Mouse (Mus musculus) liver, embryonic 14.5 days (tissue): Measurements from ENCODE around the gene Syne3. TPM values are rescaled to one million over a fixed set of nuclear protein-coding genes. Genes with fewer than 3 reads are reported as not detected.

Experiments used
- ATAC-seq: fragments of 200-750 bp; cut with Nextera tagmentation; 2 replicates; pipeline ENCODE4 v1.8.0; 2017; ENCODE audit warnings: moderate number of reproducible peaks, mild to moderate bottlenecking, moderate library complexity; ENCODE audit not compliant: insufficient read depth
- DNase-seq, 3 experiments: peaks; one replicate each; pipeline ENCODE4 v3.0.0-alpha.2; 2012 to 2013; ENCODE audit warnings: low read depth in 3 of 3, low spot score in 3 of 3
- H3K27ac ChIP-seq: fragments of 300-500 bp; sonication (generic); 2 replicates; pipeline ENCODE4 v1.5.1; 2014; ENCODE audit warnings: moderate library complexity, mild to moderate bottlenecking, control low read depth, inconsistent platforms
- H3K27me3 ChIP-seq: fragments of 300-500 bp; sonication (generic); 2 replicates; pipeline ENCODE4 v1.6.1; 2014; ENCODE audit warnings: mild to moderate bottlenecking, low read length, moderate library complexity; ENCODE audit not compliant: control insufficient read depth, insufficient read depth
- H3K36me3 ChIP-seq: fragments of 300-500 bp; sonication (generic); replicated peaks from 2 replicates; pipeline ENCODE4 v1.6.1; 2014; ENCODE audit warnings: low read depth; ENCODE audit not compliant: control insufficient read depth, insufficient read depth
- H3K4me1 ChIP-seq, 2 experiments: fragments of 200-500 bp in 1 of 2; fragments of 300-500 bp in 1 of 2; sonication (generic) in 1 of 2; replicated peaks; 2 replicates each; pipeline ENCODE4 v1.6.1; 2012 to 2014; ENCODE audit warnings: antibody characterized with exemption in 1 of 2, inconsistent platforms in 1 of 2, low read length in 1 of 2; ENCODE audit not compliant: control insufficient read depth in 2 of 2, insufficient read depth in 2 of 2
- H3K4me2 ChIP-seq: fragments of 300-500 bp; sonication (generic); 2 replicates; pipeline ENCODE4 v1.6.1; 2014; ENCODE audit warnings: low read depth, mild to moderate bottlenecking, control low read depth, moderate library complexity
- H3K4me3 ChIP-seq, 2 experiments: fragments of 200-500 bp in 1 of 2; fragments of 300-500 bp in 1 of 2; sonication (generic) in 1 of 2; 2 replicates each; pipeline ENCODE4 v1.5.1; 2012 to 2014; ENCODE audit warnings: low read depth in 2 of 2, low read length in 2 of 2, mild to moderate bottlenecking in 2 of 2, control low read depth in 1 of 2, inconsistent platforms in 1 of 2, moderate library complexity in 1 of 2; ENCODE audit not compliant: insufficient read depth in 1 of 2
- H3K9ac ChIP-seq: fragments of 300-500 bp; sonication (generic); replicated peaks from 2 replicates; pipeline ENCODE4 v1.6.1; 2014; ENCODE audit warnings: mild to moderate bottlenecking, control low read depth, moderate library complexity
- H3K9me3 ChIP-seq: fragments of 300-500 bp; sonication (generic); 2 replicates; pipeline ENCODE4 v1.6.1; 2016; ENCODE audit warnings: low read length, mixed read lengths; ENCODE audit not compliant: control insufficient read depth
- CTCF ChIP-seq: IDR thresholded peaks from 2 replicates; pipeline ENCODE4 v1.5.1; 2016; ENCODE audit warnings: antibody characterized with exemption, low read depth, control low read depth
- EP300 ChIP-seq: IDR thresholded peaks from 2 replicates; pipeline ENCODE4 v1.6.1; 2016; ENCODE audit warnings: antibody characterized with exemption, low read depth
- WGBS: fragments of 180-500 bp; shearing (Covaris S2); extraction: QIAGEN DNeasy Blood & Tissue Kit; methylation state at CpG from one replicate; pipeline ENCODE4 v1.1.7; 2014; ENCODE audit not compliant: insufficient replicate concordance; 5-methylcytosine and 5-hydroxymethylcytosine counted together
- polyA plus RNA-seq, 2 experiments: library from polyadenylated mRNA; depleted of rRNA in 1 of 2; stranded (reverse) in 1 of 2; unstranded in 1 of 2; fragments of >200 nt; fragmentation: Nextera tagmentation in 1 of 2; extraction: Ambion mirVana in 1 of 2; gene quantifications; 2 replicates each; pipeline versions ENCODE4 v1.2.1 to v1.2.3; 2012 to 2014

Gene Syne3
- polyA plus RNA-seq, 2 experiments, result 1.6 to 2.2 TPM

GRCm38 (mm10) chr12:104916776-104917175 is 92.8 kb downstream of the Syne3 start:
- 69% methylated on average over 8 of the region's 8 CpGs for WGBS
- ATAC-seq, result no peak

DNA sequence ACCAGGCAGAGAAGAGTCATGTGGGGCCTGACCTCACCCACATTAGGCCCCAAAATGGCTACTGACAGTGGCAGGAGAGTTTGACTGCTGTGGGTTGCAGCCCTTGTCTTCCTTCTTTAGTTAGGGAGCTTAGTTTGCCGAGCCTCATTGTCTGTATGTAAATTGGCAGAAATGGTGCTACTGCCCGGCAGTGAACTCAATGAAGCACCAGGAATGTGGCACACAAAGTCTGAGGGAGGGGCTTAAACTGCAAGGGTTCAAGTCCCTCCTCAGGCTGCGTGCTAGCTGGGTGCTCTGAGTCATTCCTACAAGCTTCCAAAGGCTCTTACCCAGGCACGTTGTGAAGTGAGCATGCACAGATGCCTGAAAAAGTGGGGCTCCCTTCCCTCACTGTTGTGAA is 93.9 kb downstream of the Syne3 start:
- H3K9me3 ChIP-seq, result no peaks in the 10 kb centered on the region
- ATAC-seq (no peak), DNase-seq (no peak)
- H3K9ac ChIP-seq, result no peak overlapping the region
- H3K4me3 ChIP-seq, result no peak overlapping the region
- WGBS, result 49% methylated on average over 4 of the region's 4 CpGs
- no peaks in the 10 kb centered on the region for H3K4me1 ChIP-seq
- no peaks in the 10 kb centered on the region for H3K27me3 ChIP-seq
- no peak for TF ChIP-seq CTCF
- TF ChIP-seq EP300, result no peak
- no peaks in the 10 kb centered on the region for H3K36me3 ChIP-seq
- no peak overlapping the region for H3K27ac ChIP-seq
- H3K4me2 ChIP-seq, result no peak overlapping the region

More at GRCm38 (mm10) chr12:104916776-104917175, 92.8 kb downstream of the Syne3 start:
- no peak for DNase-seq
- no peaks in the 10 kb centered on the region for H3K36me3 ChIP-seq
- TF ChIP-seq CTCF, result no peak
- TF ChIP-seq EP300, result no peak
- H3K9me3 ChIP-seq, result no peaks in the 10 kb centered on the region
- no peak overlapping the region for H3K9ac ChIP-seq
- no peak overlapping the region for H3K4me2 ChIP-seq
- H3K27me3 ChIP-seq, result no peaks in the 10 kb centered on the region
- no peak overlapping the region for H3K4me3 ChIP-seq
- no peaks in the 10 kb centered on the region for H3K4me1 ChIP-seq
- H3K27ac ChIP-seq, result no peak overlapping the region

DNA sequence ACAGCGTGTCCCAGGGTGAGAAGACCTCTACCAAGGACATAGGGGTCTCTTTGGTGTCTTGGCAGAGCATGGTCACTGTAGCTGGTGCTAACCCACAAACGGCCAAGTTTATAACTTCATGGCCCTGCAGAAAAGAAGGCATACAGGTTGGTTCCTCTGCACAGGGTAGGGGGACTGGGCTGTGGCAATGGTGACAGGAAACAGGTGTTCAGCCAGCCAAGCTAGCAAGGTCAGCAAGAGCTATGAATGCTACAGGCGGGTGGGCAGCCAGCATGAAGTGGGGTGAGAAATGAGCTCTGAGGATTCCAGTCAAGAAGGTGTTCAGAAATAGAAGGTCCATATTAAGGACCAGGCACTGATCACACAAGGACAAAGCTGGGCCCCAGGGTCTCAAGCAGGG is 96.6 kb downstream of the Syne3 start:
- DNase-seq (no peak), ATAC-seq (no peak)
- no peaks in the 10 kb centered on the region for H3K9me3 ChIP-seq
- no peaks in the 10 kb centered on the region for H3K36me3 ChIP-seq
- H3K4me3 ChIP-seq, result no peak overlapping the region
- WGBS, result 38% methylated on average over 3 of the region's 3 CpGs
- H3K9ac ChIP-seq, result no peak overlapping the region
- TF ChIP-seq EP300 (no peak), CTCF (no peak)
- H3K4me2 ChIP-seq, result no peak overlapping the region
- no peaks in the 10 kb centered on the region for H3K4me1 ChIP-seq
- no peaks in the 10 kb centered on the region for H3K27me3 ChIP-seq
- H3K27ac ChIP-seq, result no peak overlapping the region

- H3K4me1 ChIP-seq, result no peaks in the 10 kb centered on the region
- no peaks in the 10 kb centered on the region for H3K36me3 ChIP-seq
- no peak for ATAC-seq
- no peak overlapping the region for H3K4me2 ChIP-seq
- no peak overlapping the region for H3K9ac ChIP-seq
- no peak overlapping the region for H3K4me3 ChIP-seq
- DNase-seq, result no peak
- WGBS, result 48% methylated on average over 10 of the region's 10 CpGs
- no peak for TF ChIP-seq EP300
- no peak for TF ChIP-seq CTCF
- H3K27me3 ChIP-seq, result no peaks in the 10 kb centered on the region
- H3K27ac ChIP-seq, result no peak overlapping the region
- no peaks in the 10 kb centered on the region for H3K9me3 ChIP-seq
Measured at GRCm38 (mm10) chr12:104912281-104912933, 97.2 kb downstream of the Syne3 start.

GRCm38 (mm10) chr12:104909750-104910149 is 99.9 kb downstream of the Syne3 start:
- no peak for DNase-seq
- Histone ChIP-seq H3K9ac (no peak overlapping the region), H3K4me1 (no peaks in the 10 kb centered on the region), H3K4me2 (no peak overlapping the region), H3K36me3 (no peaks in the 10 kb centered on the region), H3K4me3 (no peak overlapping the region), H3K9me3 (no peaks in the 10 kb centered on the region), H3K27ac (no peak overlapping the region), H3K27me3 (no peaks in the 10 kb centered on the region)
- ATAC-seq, result no peak
- TF ChIP-seq CTCF (no peak), EP300 (no peak)
- WGBS, result 63% methylated on average over 4 of the region's 4 CpGs
